Mouse (Mus musculus) hindbrain, postnatal 0 days (tissue): Measurements from ENCODE around the gene Rpusd3. TPM values are rescaled to one million over a fixed set of nuclear protein-coding genes. Genes with fewer than 3 reads are reported as not detected.
A peak's percentile ranks its signal among the peaks of the same experiment; 100 is the strongest.

ENCODE experiments used
- ATAC-seq: fragments of 200-750 bp; cut with Nextera tagmentation; 2 replicates; pipeline ENCODE4 v1.8.0; 2017; ENCODE audit warnings: mild to moderate bottlenecking, moderate TSS enrichment, moderate library complexity
- DNase-seq: peaks from one replicate; pipeline ENCODE4 v3.0.0-alpha.2; 2015; ENCODE audit warnings: low spot score
- H3K27ac ChIP-seq: fragments of 300-500 bp; sonication (generic); 2 replicates; pipeline ENCODE4 v1.5.1; 2014; ENCODE audit warnings: mild to moderate bottlenecking
- H3K27me3 ChIP-seq: fragments of 300-500 bp; sonication (generic); 2 replicates; pipeline ENCODE4 v1.6.1; 2014; ENCODE audit warnings: low read length, mixed read lengths; ENCODE audit not compliant: insufficient read depth
- H3K36me3 ChIP-seq: fragments of 300-500 bp; sonication (generic); 2 replicates; pipeline ENCODE4 v1.6.1; 2014; ENCODE audit warnings: low read length, mixed read lengths; ENCODE audit not compliant: insufficient read depth
- H3K4me1 ChIP-seq: fragments of 300-500 bp; sonication (generic); 2 replicates; pipeline ENCODE4 v1.6.1; 2014; ENCODE audit warnings: antibody characterized with exemption, low read length, mixed read lengths; ENCODE audit not compliant: insufficient read depth
- H3K4me2 ChIP-seq: fragments of 300-500 bp; sonication (generic); 2 replicates; pipeline ENCODE4 v1.6.1; 2014; ENCODE audit warnings: low read depth, mild to moderate bottlenecking, low read length, moderate library complexity, mixed read lengths
- H3K4me3 ChIP-seq: fragments of 300-500 bp; sonication (generic); 2 replicates; pipeline ENCODE4 v1.5.1; 2014; ENCODE audit warnings: low read length
- H3K9ac ChIP-seq: fragments of 300-500 bp; sonication (generic); replicated peaks from 2 replicates; pipeline ENCODE4 v1.6.1; 2014; ENCODE audit warnings: mild to moderate bottlenecking, low read length, moderate library complexity, mixed read lengths
- H3K9me3 ChIP-seq: fragments of 300-500 bp; sonication (generic); 2 replicates; pipeline ENCODE4 v1.6.1; 2016; ENCODE audit warnings: low read length, mixed read lengths
- CTCF ChIP-seq: IDR thresholded peaks from 2 replicates; pipeline ENCODE4 v1.5.1; 2016; ENCODE audit warnings: antibody characterized with exemption, control low read depth, low read depth
- WGBS: fragments of 180-500 bp; shearing (Covaris S2); extraction: QIAGEN DNeasy Blood & Tissue Kit; methylation state at CpG from one replicate; pipeline ENCODE4 v1.1.7; 2014; 5-methylcytosine and 5-hydroxymethylcytosine counted together
- polyA plus RNA-seq: library from polyadenylated mRNA; unstranded; fragments of >200 nt; fragmentation: Nextera tagmentation; extraction: Ambion mirVana; gene quantifications from 2 replicates; pipeline ENCODE4 v1.2.1, GENCODE M21; 2015
- total RNA-seq: library from RNA; depleted of rRNA; stranded (reverse); fragments of >200 nt; gene quantifications from 2 replicates; pipeline ENCODE4 v1.2.3, GENCODE M21; 2014

Rpusd3 gene
- total and polyA plus RNA-seq, 2 experiments from 2014 or later = 20.8 to 27.3 TPM

DNA sequence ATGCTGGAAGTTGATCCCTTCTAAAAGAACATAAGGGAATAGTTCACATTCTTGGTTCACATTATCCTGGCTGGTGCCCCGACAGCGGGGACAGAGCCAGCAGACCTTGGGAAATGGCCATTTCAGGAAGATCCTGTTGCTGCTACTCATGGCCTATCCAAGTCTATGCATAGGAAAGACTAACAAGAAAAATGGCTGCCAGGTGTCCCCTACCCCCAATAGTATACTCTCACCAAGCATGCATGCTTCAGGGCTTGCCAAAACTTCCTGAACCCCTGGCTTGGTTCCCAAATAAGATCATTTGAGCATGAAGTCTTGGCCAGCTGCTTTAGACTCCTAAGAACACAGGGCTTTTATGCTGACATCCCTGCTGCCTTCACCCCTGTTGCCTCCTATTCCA, 32.7 kb upstream of the Rpusd3 start:
- H3K27ac ChIP-seq = no peak overlapping the region
- H3K36me3 ChIP-seq = peaks cover 9% of the 10 kb centered on the region; the same call in 1 of the 2 replicates
- no peak overlapping the region for H3K4me2 ChIP-seq
- H3K27me3 ChIP-seq = no peaks in the 10 kb centered on the region
- 52% methylated on average over 2 of the region's 2 CpGs for WGBS
- DNase-seq = peak; percentile 76
- no peaks in the 10 kb centered on the region for H3K9me3 ChIP-seq
- no peak for ATAC-seq
- H3K4me3 ChIP-seq = no peak overlapping the region
- no peak for TF ChIP-seq CTCF
- H3K9ac ChIP-seq = 0 out of 2 replicates have a peak overlapping the region, but pooled peaks have one; percentile 0
- no peaks in the 10 kb centered on the region for H3K4me1 ChIP-seq

DNA sequence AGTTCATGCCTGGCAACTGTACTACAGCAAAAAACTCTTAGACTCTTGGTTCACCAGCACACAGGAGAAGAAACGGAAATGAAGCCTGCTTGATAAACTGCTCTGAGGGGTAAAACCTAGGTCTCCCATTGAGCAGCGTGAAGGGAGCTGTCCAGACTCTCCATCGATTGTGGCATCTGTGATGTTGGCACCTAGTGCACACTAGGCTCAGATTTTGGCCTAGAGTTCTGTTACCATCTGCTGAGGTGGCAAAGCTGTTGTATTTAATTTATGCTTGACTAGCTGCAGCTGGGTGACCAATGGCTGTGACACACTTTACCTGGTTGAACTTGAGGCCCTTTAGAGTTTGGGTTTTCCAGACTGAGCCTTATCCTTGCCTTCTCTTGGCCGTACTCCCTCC, 28.5 kb upstream of the Rpusd3 start:
- Histone ChIP-seq H3K4me1 (0 out of 2 replicates have a peak, but pooled peaks cover 3% of the 10 kb centered on the region), H3K9ac (no peak overlapping the region), H3K4me3 (no peak overlapping the region), H3K4me2 (no peak overlapping the region), H3K36me3 (peaks cover 10% of the 10 kb centered on the region; the same call in 1 of the 2 replicates), H3K27ac (no peak overlapping the region), H3K9me3 (no peaks in the 10 kb centered on the region), H3K27me3 (no peaks in the 10 kb centered on the region)
- WGBS = 72% methylated on average over 4 of the region's 4 CpGs
- no peak for TF ChIP-seq CTCF
- peak; percentile 75 for DNase-seq
- 0 out of 2 replicates have a peak, but pooled peaks have one; percentile 44 for ATAC-seq

DNA sequence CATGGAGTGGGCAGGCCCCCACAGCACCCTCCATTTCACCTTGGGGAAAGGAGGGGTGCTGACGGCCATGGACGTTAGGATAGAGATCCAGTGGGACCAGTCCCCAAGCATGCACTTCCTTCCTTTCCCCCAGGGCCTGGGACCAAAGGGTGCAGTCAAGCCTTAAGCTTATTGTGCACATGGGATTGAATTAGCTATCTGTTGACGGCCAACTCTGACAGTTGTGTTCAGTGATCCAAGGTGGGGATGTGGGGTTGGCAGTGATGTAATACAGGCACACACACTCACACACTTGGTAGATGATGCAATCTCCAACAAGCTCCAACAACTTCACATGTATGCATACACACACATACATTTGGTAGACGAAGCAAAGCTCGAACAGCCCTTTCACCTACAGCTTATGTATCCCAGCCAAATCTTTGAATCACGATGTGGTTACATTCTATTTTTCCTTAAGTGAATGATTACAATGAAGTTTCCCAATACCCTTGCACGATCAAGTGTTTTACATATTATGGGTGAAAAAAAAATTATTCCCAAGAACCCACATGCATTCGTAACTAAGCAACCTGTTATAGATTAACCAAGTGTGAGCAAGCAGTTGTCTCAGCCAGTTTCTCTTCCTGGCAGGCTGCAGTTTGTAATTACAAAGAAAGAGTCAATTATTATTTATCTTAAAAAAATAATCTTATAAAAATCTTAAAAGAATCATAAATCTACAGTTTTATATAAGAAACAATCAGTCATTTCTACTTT, 25.2 kb upstream of the Rpusd3 start:
- no peaks in the 10 kb centered on the region for H3K9me3 ChIP-seq
- H3K9ac ChIP-seq = no peak overlapping the region
- no peak overlapping the region for H3K27ac ChIP-seq
- ATAC-seq (no peak), DNase-seq (no peak)
- WGBS = 80% methylated on average over 6 of the region's 8 CpGs
- H3K4me1 ChIP-seq = 0 out of 2 replicates have a peak, but pooled peaks cover 3% of the 10 kb centered on the region
- H3K36me3 ChIP-seq = peaks cover 10% of the 10 kb centered on the region; the same call in 1 of the 2 replicates
- H3K4me2 ChIP-seq = no peak overlapping the region
- H3K27me3 ChIP-seq = no peaks in the 10 kb centered on the region
- TF ChIP-seq CTCF = no peak
- H3K4me3 ChIP-seq = no peak overlapping the region

DNA sequence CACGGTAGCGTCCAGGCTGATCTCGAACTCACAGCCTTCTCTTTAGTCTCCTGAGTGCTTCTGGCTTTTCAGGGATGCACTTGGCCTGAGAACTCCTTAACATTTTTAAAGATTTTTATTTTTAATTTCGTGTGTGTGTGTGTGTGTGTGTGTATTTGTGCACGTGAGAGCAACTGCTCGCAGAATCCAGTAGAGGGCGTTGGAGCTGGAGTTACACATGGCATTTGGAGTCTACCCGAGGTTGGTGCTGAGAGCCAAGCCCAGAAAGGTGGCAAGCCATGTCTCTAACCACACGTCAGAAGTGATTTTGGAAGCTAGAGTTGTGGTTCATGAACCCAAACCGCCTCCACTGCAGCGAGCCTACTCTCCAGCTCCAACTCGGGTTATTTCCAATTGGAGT, 24.0 kb upstream of the Rpusd3 start:
- peak overlapping the region; percentile 90 for H3K9ac ChIP-seq
- H3K27ac ChIP-seq = peak overlapping the region; percentile 80
- peak overlapping the region; percentile 71 for H3K4me3 ChIP-seq
- H3K27me3 ChIP-seq = no peaks in the 10 kb centered on the region
- 0 out of 2 replicates have a peak, but pooled peaks cover 3% of the 10 kb centered on the region for H3K4me1 ChIP-seq
- H3K9me3 ChIP-seq = no peaks in the 10 kb centered on the region
- TF ChIP-seq CTCF = peak; percentile 39
- H3K4me2 ChIP-seq = peak overlapping the region; percentile 95
- WGBS = 53% methylated on average over 12 of the region's 12 CpGs
- ATAC-seq (no peak), DNase-seq (peak; percentile 37)
- H3K36me3 ChIP-seq = peaks cover 6% of the 10 kb centered on the region; the same call in 1 of the 2 replicates

DNA sequence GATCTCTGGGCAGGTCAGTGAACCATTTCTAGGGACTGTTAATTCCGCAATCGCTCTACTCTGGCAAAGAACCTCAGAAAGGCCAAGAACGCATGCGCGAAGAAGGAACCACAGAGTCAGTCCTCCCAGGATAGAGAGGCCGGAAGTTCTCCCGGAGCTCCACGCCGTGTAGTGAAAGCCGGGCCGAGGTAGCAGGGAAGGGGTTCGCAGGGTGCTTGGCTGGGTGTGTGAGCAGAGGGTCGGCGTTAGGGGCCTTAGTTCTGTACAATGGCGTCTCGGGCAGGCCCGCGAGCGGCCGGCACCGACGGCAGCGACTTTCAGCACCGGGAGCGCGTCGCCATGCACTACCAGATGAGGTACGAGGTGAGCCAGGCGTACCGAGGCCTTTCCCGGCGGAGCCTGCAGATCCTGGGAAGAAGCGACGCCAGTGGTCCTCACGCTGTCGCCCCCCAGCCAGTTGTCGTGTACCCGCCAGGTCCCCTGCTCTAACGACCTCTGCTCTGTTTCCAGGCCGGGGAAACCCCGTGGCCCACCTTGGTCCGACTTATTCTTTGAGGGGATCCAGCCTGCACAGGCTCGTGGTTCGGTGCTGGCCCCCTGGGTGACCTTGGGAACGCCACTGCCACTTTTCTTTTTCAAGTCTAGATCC, 23.4 kb upstream of the Rpusd3 start, which contains the start of gene Jagn1:
Jagn1 (plus strand) TSS at position 128 of the 649 bp plus-strand sequence.
- under 1% methylated on average over 45 of the region's 45 CpGs for WGBS
- Histone ChIP-seq H3K4me1 (0 out of 2 replicates have a peak, but pooled peaks cover 3% of the 10 kb centered on the region), H3K4me3 (peak within 1 kb of the TSS; percentile 71), H3K27ac (peak within 1 kb of the TSS; percentile 80), H3K36me3 (peaks cover 6% of the 10 kb centered on the region; the same call in 1 of the 2 replicates), H3K9ac (peak within 1 kb of the TSS; percentile 90), H3K9me3 (no peaks in the 10 kb centered on the region), H3K4me2 (peak within 1 kb of the TSS; percentile 95), H3K27me3 (no peaks in the 10 kb centered on the region)
- peak; percentile 94 for ATAC-seq
- TF ChIP-seq CTCF = no peak
- DNase-seq = peak; percentile 96

DNA sequence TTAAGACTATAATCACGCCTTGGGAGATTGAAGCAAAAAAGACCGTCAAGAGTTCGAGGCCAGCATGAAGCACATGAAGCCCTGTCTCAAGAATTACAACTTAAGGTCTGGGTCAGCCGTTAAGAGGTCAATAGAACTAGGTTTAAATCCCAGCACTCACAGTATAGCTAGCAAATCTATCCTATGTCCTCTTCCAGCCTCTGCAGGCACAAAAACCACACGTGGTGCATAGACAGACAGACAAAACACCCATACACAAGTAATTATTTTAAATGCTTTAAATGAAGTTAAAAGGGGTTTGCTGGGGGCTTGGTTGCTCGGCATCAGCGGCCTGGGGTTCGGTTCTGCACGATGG, 22.9 kb upstream of the Rpusd3 start:
- peaks cover 3% of the 10 kb centered on the region; the same call in 1 of the 2 replicates for H3K36me3 ChIP-seq
- DNase-seq (no peak), ATAC-seq (peak; percentile 28; the same call in 1 of the 2 replicates)
- H3K4me3 ChIP-seq = peak overlapping the region; percentile 71
- no peaks in the 10 kb centered on the region for H3K27me3 ChIP-seq
- peak overlapping the region; percentile 80 for H3K27ac ChIP-seq
- WGBS = 38% methylated on average over 9 of the region's 9 CpGs
- H3K4me1 ChIP-seq = 0 out of 2 replicates have a peak, but pooled peaks cover 3% of the 10 kb centered on the region
- peak overlapping the region; percentile 90 for H3K9ac ChIP-seq
- peak overlapping the region; percentile 95 for H3K4me2 ChIP-seq
- no peak for TF ChIP-seq CTCF
- H3K9me3 ChIP-seq = no peaks in the 10 kb centered on the region
